Mouse (Mus musculus) right cerebral cortex, adult 2 months (tissue): ENCODE results near the gene Gm4836.
"Not testable (repeated sequence)": the region's sequence is repeated elsewhere in the genome, so short reads cannot be mapped to it uniquely, and the experiment has no call there.

ENCODE experiments used
- DNase-seq, 2 experiments: peaks; one replicate each; pipeline ENCODE4 v3.0.0; 2021 to 2022; ENCODE audit warnings: low spot score in 2 of 2

Gene Gm4836

GRCm38 (mm10) chrX:28293532-28293931, at the start of gene Gm4836:
TSS of gene Gm4836 (minus strand) at chrX:28293632.
- DNase-seq: not testable (repeated sequence)
